ENCODE assay signal across 8 mouse cellular contexts in genomic region chr9:107971690-107972541, GRCm38 (mm10). TPM values are rescaled to one million over a fixed set of nuclear protein-coding genes. Genes with fewer than 3 reads are reported as not detected.
DNase-seq lines count a peak whose midpoint lies in the region; ATAC-seq and TF ChIP-seq lines count a peak whose summit lies in the region.
"Had no signal": no experiment of that assay in that cellular context is flagged by ENCODE, and none has a peak within 500 bp of the region (broad histone marks: within the 10 kb centered on the region; RNA-seq: fewer than 3 reads in every experiment).

No protein-coding gene starts in this region.

- peak; percentile 91 for TF ChIP-seq EP300 in liver, embryonic 14.5 days (IDR thresholded peaks at IDR 0.05; ENCODE audit: low read depth)

- no peak overlapping the region for H3K4me2 ChIP-seq in neural tube, embryonic 12.5 days (replicated peaks)
- no peak overlapping the region for H3K4me2 ChIP-seq in neural tube, embryonic 15.5 days
- H3K4me2 ChIP-seq in liver, embryonic 14.5 days (ENCODE audit: low read depth) = peak overlapping the region; percentile 59

- H3K9ac ChIP-seq in neural tube, embryonic 12.5 days = 0 out of 2 replicates have a peak overlapping the region, but pooled peaks have one; percentile 8
- H3K9ac ChIP-seq in neural tube, embryonic 15.5 days (replicated peaks) = no peak overlapping the region
- peak overlapping the region; percentile 57 for H3K9ac ChIP-seq in liver, embryonic 14.5 days (replicated peaks)

- H3K27me3 ChIP-seq in neural tube, embryonic 12.5 days (replicated peaks) = no peaks in the 10 kb centered on the region
- no peaks in the 10 kb centered on the region for H3K27me3 ChIP-seq in neural tube, embryonic 15.5 days (replicated peaks)
- H3K27me3 ChIP-seq in heart, embryonic 10.5 days (ENCODE audit: insufficient read depth, poor library complexity, severe bottlenecking) = no peaks in the 10 kb centered on the region
- no peaks in the 10 kb centered on the region for H3K27me3 ChIP-seq in liver, embryonic 14.5 days (ENCODE audit: control insufficient read depth, insufficient read depth, low read length)

- ATAC-seq in neural tube, embryonic 12.5 days (ENCODE audit: low FRiP score, low read depth) = no peak
- no peak for ATAC-seq in neural tube, embryonic 15.5 days (ENCODE audit: low FRiP score)
- ATAC-seq in liver, embryonic 14.5 days (ENCODE audit: insufficient read depth) = peak; percentile 80
- ATAC-seq: hindbrain, postnatal 0 days had no signal

- no peak for TF ChIP-seq CTCF in liver, embryonic 14.5 days (IDR thresholded peaks at IDR 0.05; ENCODE audit: low read depth)

- H3K4me3 ChIP-seq in neural tube, embryonic 12.5 days = no peak overlapping the region
- H3K4me3 ChIP-seq in neural tube, embryonic 15.5 days (replicated peaks) = no peak overlapping the region
- H3K4me3 ChIP-seq in heart, embryonic 10.5 days = no peak overlapping the region
- no peak overlapping the region for H3K4me3 ChIP-seq in liver, embryonic 14.5 days (ENCODE audit: insufficient read depth in 1 of 2, low read depth in 2 of 2, low read length in 2 of 2)

- DNase-seq in heart, embryonic 10.5 days (ENCODE audit: low spot score) = peak; percentile 91
- DNase-seq in liver, embryonic 14.5 days (ENCODE audit: low read depth in 3 of 3, low spot score in 3 of 3) = peak; percentile 93 to 97 (median 97)
- no peak for DNase-seq in adrenal gland, postnatal 36 days
- no peak for DNase-seq in left cerebral cortex, adult 8-10 months (ENCODE audit: low spot score in 2 of 2)
- DNase-seq in layer of hippocampus, adult 9-11 months = no peak

- H3K4me1 ChIP-seq in neural tube, embryonic 12.5 days = no peaks in the 10 kb centered on the region
- H3K4me1 ChIP-seq in neural tube, embryonic 15.5 days = no peaks in the 10 kb centered on the region
- peaks cover 44% of the 10 kb centered on the region for H3K4me1 ChIP-seq in heart, embryonic 10.5 days
- peaks cover 50 to 62% of the 10 kb centered on the region in 2 experiments for H3K4me1 ChIP-seq in liver, embryonic 14.5 days (replicated peaks; ENCODE audit: control insufficient read depth in 2 of 2, insufficient read depth in 2 of 2, low read length in 1 of 2)

- WGBS in neural tube, embryonic 12.5 days = 80% methylated on average over 8 of the region's 8 CpGs
- WGBS in neural tube, embryonic 15.5 days = 80% methylated on average over 8 of the region's 8 CpGs
- 55% methylated on average over 8 of the region's 8 CpGs for WGBS in heart, embryonic 10.5 days
- 12% methylated on average over 8 of the region's 8 CpGs for WGBS in liver, embryonic 14.5 days (ENCODE audit: insufficient replicate concordance)

- H3K27ac ChIP-seq in neural tube, embryonic 12.5 days = no peak overlapping the region
- H3K27ac ChIP-seq in neural tube, embryonic 15.5 days (replicated peaks) = no peak overlapping the region
- H3K27ac ChIP-seq in heart, embryonic 10.5 days = peak overlapping the region; percentile 59
- peak overlapping the region; percentile 98 for H3K27ac ChIP-seq in liver, embryonic 14.5 days
- H3K27ac ChIP-seq: hindbrain, postnatal 0 days had no signal

- H3K36me3 ChIP-seq in neural tube, embryonic 12.5 days = peaks cover 20% of the 10 kb centered on the region
- H3K36me3 ChIP-seq in neural tube, embryonic 15.5 days = no peaks in the 10 kb centered on the region
- peaks cover 50% of the 10 kb centered on the region for H3K36me3 ChIP-seq in heart, embryonic 10.5 days
- H3K36me3 ChIP-seq in liver, embryonic 14.5 days (replicated peaks; ENCODE audit: control insufficient read depth, insufficient read depth, low read depth) = peaks cover 18% of the 10 kb centered on the region

- H3K9me3 ChIP-seq in neural tube, embryonic 12.5 days = no peaks in the 10 kb centered on the region
- no peaks in the 10 kb centered on the region for H3K9me3 ChIP-seq in neural tube, embryonic 15.5 days (replicated peaks)
- H3K9me3 ChIP-seq in heart, embryonic 10.5 days = no peaks in the 10 kb centered on the region
- no peaks in the 10 kb centered on the region for H3K9me3 ChIP-seq in liver, embryonic 14.5 days (ENCODE audit: control insufficient read depth, low read length)

RNA-seq across cellular contexts. Expression of gene Uba7, which starts 3.4 kb away (rescaled TPM):
- 11.7 and 12.2 TPM in 2 replicates for polyA plus RNA-seq in neural tube, embryonic 12.5 days (2016; fragmentation: Nextera tagmentation; extraction: Ambion mirVana)
- 5.6 and 23.0 TPM in 2 replicates for polyA plus RNA-seq in neural tube, embryonic 15.5 days (2015; fragmentation: Nextera tagmentation; extraction: Ambion mirVana)
- polyA plus RNA-seq in heart, embryonic 10.5 days (2016; fragmentation: Nextera tagmentation; extraction: Ambion mirVana) = 29.4 and 33.6 TPM in 2 replicates
- polyA plus RNA-seq in liver, embryonic 14.5 days (2012; rRNA removed) = 69.4 and 83.3 TPM in 2 replicates
- 49.1 and 54.2 TPM in 2 replicates for polyA plus RNA-seq in liver, embryonic 14.5 days (2014; fragmentation: Nextera tagmentation; extraction: Ambion mirVana)
- 10 to 100 TPM; 15.8 to 21.3 TPM for total RNA-seq in adrenal gland, postnatal 36 days (2021)
- total RNA-seq in left cerebral cortex, adult 8-10 months (2022) = 1 to 10 TPM; 6.1 to 8.4 (median 6.7) TPM

RNA-seq across cellular contexts. Expression of gene Gm20661, which starts 10.9 kb away (rescaled TPM):
- polyA plus RNA-seq in neural tube, embryonic 12.5 days (2016; fragmentation: Nextera tagmentation; extraction: Ambion mirVana) = 2.0 and 2.2 TPM in 2 replicates
- polyA plus RNA-seq in neural tube, embryonic 15.5 days (2015; fragmentation: Nextera tagmentation; extraction: Ambion mirVana) = 1.2 and 3.1 TPM in 2 replicates
- polyA plus RNA-seq in heart, embryonic 10.5 days (2016; fragmentation: Nextera tagmentation; extraction: Ambion mirVana) = 2.2 and 3.4 TPM in 2 replicates
- 0.53 and 0.64 TPM in 2 replicates for polyA plus RNA-seq in liver, embryonic 14.5 days (2012; rRNA removed)
- polyA plus RNA-seq in liver, embryonic 14.5 days (2014; fragmentation: Nextera tagmentation; extraction: Ambion mirVana) = 0.06 and 0.34 TPM in 2 replicates
- total RNA-seq in adrenal gland, postnatal 36 days (2021) = under 1 TPM; 0.33 to 0.40 TPM
- under 1 TPM in 2 of 4 experiments, not detected in 2; 0.30 to 0.73 TPM for total RNA-seq in left cerebral cortex, adult 8-10 months (2022)

RNA-seq across cellular contexts. Expression of gene Inka1, which starts 13.8 kb away (rescaled TPM):
- polyA plus RNA-seq in neural tube, embryonic 12.5 days (2016; fragmentation: Nextera tagmentation; extraction: Ambion mirVana) = 39.2 and 42.3 TPM in 2 replicates
- polyA plus RNA-seq in neural tube, embryonic 15.5 days (2015; fragmentation: Nextera tagmentation; extraction: Ambion mirVana) = 21.0 and 30.4 TPM in 2 replicates
- 58.7 and 71.1 TPM in 2 replicates for polyA plus RNA-seq in heart, embryonic 10.5 days (2016; fragmentation: Nextera tagmentation; extraction: Ambion mirVana)
- polyA plus RNA-seq in liver, embryonic 14.5 days (2012; rRNA removed) = 23.8 and 33.0 TPM in 2 replicates
- polyA plus RNA-seq in liver, embryonic 14.5 days (2014; fragmentation: Nextera tagmentation; extraction: Ambion mirVana) = 51.6 and 57.3 TPM in 2 replicates
- 1 to 10 TPM; 4.0 to 5.7 TPM for total RNA-seq in adrenal gland, postnatal 36 days (2021)
- 1 to 10 TPM; 3.9 to 6.8 (median 5.2) TPM for total RNA-seq in left cerebral cortex, adult 8-10 months (2022)

RNA-seq across cellular contexts. Expression of gene Cdhr4, which starts 20.4 kb away (rescaled TPM):
- 5.0 and 7.2 TPM in 2 replicates for polyA plus RNA-seq in neural tube, embryonic 12.5 days (2016; fragmentation: Nextera tagmentation; extraction: Ambion mirVana)
- 1.5 and 3.5 TPM in 2 replicates for polyA plus RNA-seq in neural tube, embryonic 15.5 days (2015; fragmentation: Nextera tagmentation; extraction: Ambion mirVana)
- 4.0 and 5.2 TPM in 2 replicates for polyA plus RNA-seq in heart, embryonic 10.5 days (2016; fragmentation: Nextera tagmentation; extraction: Ambion mirVana)
- 2.7 and 3.5 TPM in 2 replicates for polyA plus RNA-seq in liver, embryonic 14.5 days (2012; rRNA removed)
- polyA plus RNA-seq in liver, embryonic 14.5 days (2014; fragmentation: Nextera tagmentation; extraction: Ambion mirVana) = 0.38 and 1.1 TPM in 2 replicates
- total RNA-seq in adrenal gland, postnatal 36 days (2021) = 1 to 10 TPM in 1 of 2 experiments, under 1 TPM in 1; 0.26 to 2.1 TPM
- total RNA-seq in left cerebral cortex, adult 8-10 months (2022) = 1 to 10 TPM; 2.5 to 3.9 (median 3.2) TPM

RNA-seq across cellular contexts. Expression of gene Traip, which starts 22.0 kb away (rescaled TPM):
- polyA plus RNA-seq in neural tube, embryonic 12.5 days (2016; fragmentation: Nextera tagmentation; extraction: Ambion mirVana) = 15.2 and 16.7 TPM in 2 replicates
- 6.1 and 10.2 TPM in 2 replicates for polyA plus RNA-seq in neural tube, embryonic 15.5 days (2015; fragmentation: Nextera tagmentation; extraction: Ambion mirVana)
- polyA plus RNA-seq in heart, embryonic 10.5 days (2016; fragmentation: Nextera tagmentation; extraction: Ambion mirVana) = 18.7 and 30.8 TPM in 2 replicates
- 5.3 and 7.4 TPM in 2 replicates for polyA plus RNA-seq in liver, embryonic 14.5 days (2012; rRNA removed)
- 13.3 and 18.1 TPM in 2 replicates for polyA plus RNA-seq in liver, embryonic 14.5 days (2014; fragmentation: Nextera tagmentation; extraction: Ambion mirVana)
- 1 to 10 TPM; 2.0 to 3.0 TPM for total RNA-seq in adrenal gland, postnatal 36 days (2021)
- total RNA-seq in left cerebral cortex, adult 8-10 months (2022) = 10 to 100 TPM in 3 of 4 experiments, 1 to 10 TPM in 1; 8.6 to 11.9 (median 11.3) TPM

Comparison
In these comparisons a context has a peak if more than half of its experiments do, and no peak if none do; other contexts are left out.
1. H3K27ac ChIP-seq: peak in heart, embryonic 10.5 days (single experiment) and liver, embryonic 14.5 days (single experiment); none in neural tube, embryonic 12.5 days (single experiment) and neural tube, embryonic 15.5 days (single experiment).
2. DNase-seq: peak in heart, embryonic 10.5 days (single experiment) and liver, embryonic 14.5 days (3 of 3); none in adrenal gland, postnatal 36 days (0 of 2), left cerebral cortex, adult 8-10 months (0 of 2) and layer of hippocampus, adult 9-11 months (single experiment).